Mouse (Mus musculus): ENCODE data around the gene Morn5.

Gene Morn5

GRCm38 (mm10) chr2:36099739-36100138 is 50.5 kb downstream of the Morn5 start:
- in situ Hi-C loops (cut with MboI; ENCODE audit: low pct_unique_long_range_greater_than_20kb in 1 of 2, low sequenced_read_pairs in 2 of 2, unreplicated experiment in 1 of 2) = no loop called here

- in situ Hi-C loops (cut with MboI; ENCODE audit: low pct_unique_long_range_greater_than_20kb in 1 of 2, low sequenced_read_pairs in 2 of 2, unreplicated experiment in 1 of 2) = no loop called here
Observed at GRCm38 (mm10) chr2:36101866-36102558, 52.8 kb downstream of the Morn5 start.

GRCm38 (mm10) chr2:36102559-36102946 is 53.3 kb downstream of the Morn5 start:
- in situ Hi-C loops (cut with MboI; ENCODE audit: low pct_unique_long_range_greater_than_20kb in 1 of 2, low sequenced_read_pairs in 2 of 2, unreplicated experiment in 1 of 2) = no loop called here

GRCm38 (mm10) chr2:36103069-36103554 is 53.9 kb downstream of the Morn5 start:
- in situ Hi-C loops (cut with MboI; ENCODE audit: low pct_unique_long_range_greater_than_20kb in 1 of 2, low sequenced_read_pairs in 2 of 2, unreplicated experiment in 1 of 2) = no loop called here

- in situ Hi-C loops (cut with MboI; ENCODE audit: low pct_unique_long_range_greater_than_20kb in 1 of 2, low sequenced_read_pairs in 2 of 2, unreplicated experiment in 1 of 2) = no loop called here
Observed at GRCm38 (mm10) chr2:36103555-36104367, 54.5 kb downstream of the Morn5 start.

GRCm38 (mm10) chr2:36104436-36104955 is 55.2 kb downstream of the Morn5 start:
- in situ Hi-C loops (cut with MboI; ENCODE audit: low pct_unique_long_range_greater_than_20kb in 1 of 2, low sequenced_read_pairs in 2 of 2, unreplicated experiment in 1 of 2) = no loop called here

- in situ Hi-C loops (cut with MboI; ENCODE audit: low pct_unique_long_range_greater_than_20kb in 1 of 2, low sequenced_read_pairs in 2 of 2, unreplicated experiment in 1 of 2) = no loop called here
Observed at GRCm38 (mm10) chr2:36104956-36105741, 55.9 kb downstream of the Morn5 start, which contains the start of gene Lhx6. Gene Lhx6 (minus strand): TSS chr2:36105408.

GRCm38 (mm10) chr2:36108615-36109014 is 59.4 kb downstream of the Morn5 start:
- in situ Hi-C loops (cut with MboI; ENCODE audit: low pct_unique_long_range_greater_than_20kb in 1 of 2, low sequenced_read_pairs in 2 of 2, unreplicated experiment in 1 of 2) = no loop called here

- in situ Hi-C loops (cut with MboI; ENCODE audit: low pct_unique_long_range_greater_than_20kb in 1 of 2, low sequenced_read_pairs in 2 of 2, unreplicated experiment in 1 of 2) = no loop called here
Observed at GRCm38 (mm10) chr2:36112632-36113031, 63.4 kb downstream of the Morn5 start.

- in situ Hi-C loops (cut with MboI; ENCODE audit: low pct_unique_long_range_greater_than_20kb in 1 of 2, low sequenced_read_pairs in 2 of 2, unreplicated experiment in 1 of 2) = no loop called here
Observed at GRCm38 (mm10) chr2:36126795-36127429, 77.7 kb downstream of the Morn5 start.

- in situ Hi-C loops (cut with MboI; ENCODE audit: low pct_unique_long_range_greater_than_20kb in 1 of 2, low sequenced_read_pairs in 2 of 2, unreplicated experiment in 1 of 2) = no loop called here
Observed at GRCm38 (mm10) chr2:36127973-36128372, 78.7 kb downstream of the Morn5 start.

GRCm38 (mm10) chr2:36129051-36129450 is 79.8 kb downstream of the Morn5 start:
- in situ Hi-C loops (cut with MboI; ENCODE audit: low pct_unique_long_range_greater_than_20kb in 1 of 2, low sequenced_read_pairs in 2 of 2, unreplicated experiment in 1 of 2) = no loop called here
